Mouse (Mus musculus): ENCODE measurements around the gene Tbc1d1.

Gene Tbc1d1

GRCm38 (mm10) chr5:64280191-64280590 lies 124.1 kb downstream of the Tbc1d1 start:
- DNase-seq (ENCODE audit: low spot score): no peak

- no peak for DNase-seq (ENCODE audit: low spot score)
Observed at GRCm38 (mm10) chr5:64280613-64281012, 124.5 kb downstream of the Tbc1d1 start.

GRCm38 (mm10) chr5:64281674-64282073 lies 125.6 kb downstream of the Tbc1d1 start:
- no peak for DNase-seq (ENCODE audit: low spot score)

GRCm38 (mm10) chr5:64282594-64282993 lies 126.5 kb downstream of the Tbc1d1 start:
- no peak for DNase-seq (ENCODE audit: low spot score)

GRCm38 (mm10) chr5:64285289-64285688 lies 129.2 kb downstream of the Tbc1d1 start:
- no peak for DNase-seq (ENCODE audit: low spot score)

GRCm38 (mm10) chr5:64285851-64286250 lies 129.7 kb downstream of the Tbc1d1 start:
- no peak for DNase-seq (ENCODE audit: low spot score)

GRCm38 (mm10) chr5:64287287-64287686 lies 131.2 kb downstream of the Tbc1d1 start:
- DNase-seq (ENCODE audit: low spot score): no peak

GRCm38 (mm10) chr5:64288031-64288928 lies 132.2 kb downstream of the Tbc1d1 start:
- DNase-seq (ENCODE audit: low spot score): no peak

- DNase-seq (ENCODE audit: low spot score): no peak
Observed at GRCm38 (mm10) chr5:64289202-64290060, 133.3 kb downstream of the Tbc1d1 start.

GRCm38 (mm10) chr5:64290061-64290345 lies 133.9 kb downstream of the Tbc1d1 start:
- no peak for DNase-seq (ENCODE audit: low spot score)

- DNase-seq (ENCODE audit: low spot score): no peak
Observed at GRCm38 (mm10) chr5:64291657-64292056, 135.6 kb downstream of the Tbc1d1 start.

GRCm38 (mm10) chr5:64295621-64296020 lies 139.5 kb downstream of the Tbc1d1 start:
- DNase-seq (ENCODE audit: low spot score): no peak

- DNase-seq (ENCODE audit: low spot score): no peak
Observed at GRCm38 (mm10) chr5:64296328-64296727, 140.2 kb downstream of the Tbc1d1 start.

GRCm38 (mm10) chr5:64297100-64297499 lies 141.0 kb downstream of the Tbc1d1 start:
- no peak for DNase-seq (ENCODE audit: low spot score)

- DNase-seq (ENCODE audit: low spot score): no peak
Observed at GRCm38 (mm10) chr5:64298331-64299036, 142.4 kb downstream of the Tbc1d1 start.

GRCm38 (mm10) chr5:64299508-64300324 lies 143.6 kb downstream of the Tbc1d1 start:
- DNase-seq (ENCODE audit: low spot score): no peak

GRCm38 (mm10) chr5:64301246-64301645 lies 145.1 kb downstream of the Tbc1d1 start:
- no peak for DNase-seq (ENCODE audit: low spot score)

- no peak for DNase-seq (ENCODE audit: low spot score)
Observed at GRCm38 (mm10) chr5:64307289-64307688, 151.2 kb downstream of the Tbc1d1 start.

GRCm38 (mm10) chr5:64312295-64312694 lies 156.2 kb downstream of the Tbc1d1 start:
- DNase-seq (ENCODE audit: low spot score): no peak

GRCm38 (mm10) chr5:64313481-64313880 lies 157.4 kb downstream of the Tbc1d1 start:
- DNase-seq (ENCODE audit: low spot score): no peak

- DNase-seq (ENCODE audit: low spot score): no peak
Observed at GRCm38 (mm10) chr5:64314288-64315052, 158.4 kb downstream of the Tbc1d1 start.

All from urinary bladder, postnatal 10 days (tissue).